Mouse (Mus musculus) testis, adult 2 months (tissue): Measurements from ENCODE around the gene Ptprb.

Experiments
- CTCF ChIP-seq: fragments of 200-500 bp; IDR thresholded peaks from 2 replicates; pipeline ENCODE4 v1.5.1; 2012; ENCODE audit warnings: low read depth, mild to moderate bottlenecking, inconsistent platforms, low read length, moderate library complexity; ENCODE audit not compliant: control insufficient read depth, insufficient read depth, insufficient replicate concordance
- POLR2A ChIP-seq: fragments of 200-500 bp; IDR thresholded peaks from 2 replicates; pipeline ENCODE4 v1.6.1; 2012; ENCODE audit warnings: low read depth, mild to moderate bottlenecking, inconsistent platforms, low read length, moderate library complexity; ENCODE audit not compliant: control insufficient read depth

DNA sequence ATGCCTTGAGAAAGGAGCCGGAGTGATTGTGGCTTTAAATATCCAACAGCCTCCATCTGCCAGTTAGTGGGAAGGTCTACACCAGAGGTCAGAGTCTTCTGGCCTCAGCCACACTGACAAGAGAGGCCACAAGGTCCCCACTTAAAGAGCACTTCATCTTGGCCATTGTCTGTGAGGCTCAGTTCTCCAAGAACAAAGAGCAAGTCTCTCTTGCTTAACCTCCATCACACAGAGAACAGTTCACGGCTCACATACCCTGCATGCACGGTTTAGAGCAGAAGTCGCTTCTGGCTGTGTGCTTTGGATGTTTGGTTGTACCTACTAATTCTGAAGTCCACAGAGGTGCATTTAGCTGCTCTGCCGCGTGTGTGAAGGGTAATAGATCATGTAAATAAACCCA lies 113.5 kb downstream of the Ptprb start:
- TF ChIP-seq POLR2A (no peak), CTCF (no peak)
